Mouse (Mus musculus) G1E (cell line): Measurements from ENCODE around the gene Gm44. TPM values are rescaled to one million over a fixed set of nuclear protein-coding genes. Genes with fewer than 3 reads are reported as not detected.
"Not testable (repeated sequence)": the region's sequence is repeated elsewhere in the genome, so short reads cannot be mapped to it uniquely, and the experiment has no call there.

Source experiments
- ATAC-seq: 2 replicates; pipeline ENCODE4 v1.8.0; 2016; ENCODE audit warnings: mild to moderate bottlenecking; ENCODE audit not compliant: insufficient number of reproducible peaks, poor library complexity, low FRiP score, severe bottlenecking; ENCODE audit errors: extremely low read depth
- DNase-seq: peaks from one replicate; pipeline ENCODE4 v3.0.0; 2012; ENCODE audit warnings: low spot score
- H3K27me3 ChIP-seq: 2 replicates; pipeline ENCODE4 v1.6.1; 2012; ENCODE audit warnings: mild to moderate bottlenecking, low read length, inconsistent platforms; ENCODE audit not compliant: insufficient read depth
- H3K36me3 ChIP-seq: replicated peaks from 2 replicates; pipeline ENCODE3; 2012; ENCODE audit warnings: mild to moderate bottlenecking, inconsistent platforms
- H3K4me1 ChIP-seq: 2 replicates; pipeline ENCODE4 v1.6.1; 2012; ENCODE audit warnings: low read depth, low read length, inconsistent platforms, mixed read lengths; ENCODE audit not compliant: insufficient read depth
- H3K4me3 ChIP-seq: 2 replicates; pipeline ENCODE4 v1.5.1; 2012; ENCODE audit warnings: low read depth, mild to moderate bottlenecking, inconsistent platforms, low read length, moderate library complexity, mixed read lengths
- H3K9me3 ChIP-seq: replicated peaks from 2 replicates; pipeline ENCODE4 v1.6.1; 2012; ENCODE audit warnings: inconsistent platforms
- GATA2 ChIP-seq: IDR thresholded peaks from 2 replicates; pipeline ENCODE4 v1.6.1; 2012; ENCODE audit warnings: low read depth, low read length, inconsistent platforms, borderline replicate concordance
- TAL1 ChIP-seq: conservative IDR thresholded peaks from 2 replicates; pipeline ENCODE4 v1.6.1; 2012; ENCODE audit warnings: low read depth, low read length, inconsistent platforms, mixed read lengths
- polyA plus RNA-seq: library from polyadenylated mRNA; stranded (reverse); fragments of >175 nt; gene quantifications from 2 replicates; pipeline ENCODE4 v1.2.3, GENCODE M21; 2012
- total RNA-seq, 2 experiments: library from RNA; stranded (forward) in 1 of 2; stranded (reverse) in 1 of 2; fragments of 200-1000 nt in 1 of 2; fragments of >200 nt in 1 of 2; fragmentation: Nextera tagmentation in 1 of 2; gene quantifications; 2 replicates each; pipeline ENCODE4 v1.2.3; 2014 to 2017

Gm44 gene
- total RNA-seq (2014; fragmentation: Nextera tagmentation) (not detected in 2 replicates), total RNA-seq (2017) (not detected in 2 replicates), polyA plus RNA-seq (not detected in 2 replicates)

GRCm38 (mm10) chrX:90891842-90892241 lies at the start of gene Gm44:
Gm44 (plus strand) TSS chrX:90892142.
- no peak for TF ChIP-seq GATA2
- H3K9me3 ChIP-seq = no peaks in the 10 kb centered on the region
- DNase-seq (no peak), ATAC-seq (no peak)
- no peaks in the 10 kb centered on the region for H3K4me1 ChIP-seq
- H3K4me3 ChIP-seq = no peak within 1 kb of the TSS
- no peaks in the 10 kb centered on the region for H3K27me3 ChIP-seq
- no peaks in the 10 kb centered on the region for H3K36me3 ChIP-seq

DNA sequence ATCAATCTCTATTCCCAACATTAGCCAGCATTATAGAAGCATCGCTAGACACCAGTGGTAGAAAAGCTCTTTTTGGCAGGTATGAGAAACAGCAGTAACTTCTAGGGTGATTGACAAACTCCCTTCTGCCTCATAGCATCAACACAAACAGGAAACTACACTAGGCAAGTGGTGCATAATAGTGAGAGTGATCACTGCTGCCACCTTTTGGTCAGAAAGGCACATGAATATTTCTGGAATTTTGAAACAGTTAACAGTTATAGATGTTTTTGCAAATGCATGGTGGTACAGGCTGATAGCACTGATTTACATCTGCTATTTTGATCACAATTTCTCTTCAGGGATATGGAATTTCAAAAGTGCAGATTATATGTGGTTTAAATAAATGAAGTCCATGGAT lies 36.0 kb downstream of the Gm44 start:
- TF ChIP-seq TAL1 = no peak
- H3K36me3 ChIP-seq = no peaks in the 10 kb centered on the region
- ATAC-seq (no peak), DNase-seq (no peak)
- H3K4me1 ChIP-seq = no peaks in the 10 kb centered on the region
- no peak overlapping the region for H3K4me3 ChIP-seq
- H3K9me3 ChIP-seq = no peaks in the 10 kb centered on the region
- H3K27me3 ChIP-seq = no peaks in the 10 kb centered on the region

- not testable (repeated sequence) for H3K4me1 ChIP-seq, DNase-seq, H3K36me3 ChIP-seq, H3K9me3 ChIP-seq, H3K4me3 ChIP-seq, ATAC-seq, H3K27me3 ChIP-seq
Observed at GRCm38 (mm10) chrX:90938211-90938610, 46.3 kb downstream of the Gm44 start.
